Comparison of ENCODE assay signal across 24 mouse cellular contexts in the genomic region with DNA sequence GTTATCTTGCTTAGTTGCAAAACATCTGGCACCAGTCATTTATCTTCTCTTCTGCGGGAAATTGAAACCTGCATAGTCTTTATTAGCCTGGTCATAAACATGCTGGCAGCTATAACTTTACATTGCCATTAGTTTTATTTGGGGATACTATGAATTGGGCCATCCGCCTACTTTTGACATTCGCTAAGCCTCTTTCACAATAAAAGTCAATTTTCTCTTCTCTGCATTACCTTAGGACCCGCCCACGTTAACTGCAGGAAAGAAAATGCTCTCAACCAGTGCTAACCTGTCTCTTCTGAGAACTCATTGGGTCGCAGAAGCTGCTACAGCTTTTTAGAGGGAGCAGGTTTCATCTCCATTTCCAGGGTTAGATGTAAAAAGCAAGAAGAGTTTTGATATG. TPM values are rescaled to one million over a fixed set of nuclear protein-coding genes. Genes with fewer than 3 reads are reported as not detected.
A peak's percentile ranks its signal among the peaks of the same experiment; 100 is the strongest.
DNase-seq lines count a peak whose midpoint lies in the region; ATAC-seq and TF ChIP-seq lines count a peak whose summit lies in the region.
"Had no signal": no experiment of that assay in that cellular context is flagged by ENCODE, and none has a peak within 500 bp of the region (broad histone marks: within the 10 kb centered on the region; RNA-seq: fewer than 3 reads in every experiment).

No protein-coding gene starts in this region.

- no peak for TF ChIP-seq POLR2A in liver, adult 2 months (IDR thresholded peaks at IDR 0.05; ENCODE audit: extremely low read depth, insufficient read depth, low read length)

- H3K27ac ChIP-seq in heart, embryonic 10.5 days = no peak overlapping the region
- no peak overlapping the region for H3K27ac ChIP-seq in liver, adult 2 months (replicated peaks; ENCODE audit: insufficient read depth, low read depth, low read length)
- no peak overlapping the region for H3K27ac ChIP-seq in liver, embryonic 11.5 days (ENCODE audit: low read depth, low read length)
- H3K27ac ChIP-seq in lung, postnatal 0 days (ENCODE audit: low read length) = no peak overlapping the region
- H3K27ac ChIP-seq: embryonic facial prominence, embryonic 13.5 days; embryonic facial prominence, embryonic 15.5 days; forebrain, embryonic 13.5 days; forebrain, embryonic 15.5 days had no signal

- no peak overlapping the region for H3K4me3 ChIP-seq in heart, embryonic 10.5 days
- no peak overlapping the region for H3K4me3 ChIP-seq in liver, adult 2 months (ENCODE audit: insufficient read depth, low read depth, low read length)
- H3K4me3 ChIP-seq in liver, embryonic 11.5 days (ENCODE audit: low read depth, low read length) = no peak overlapping the region
- H3K4me3 ChIP-seq in lung, postnatal 0 days (ENCODE audit: low read depth, low read length) = no peak overlapping the region
- H3K4me3 ChIP-seq: embryonic facial prominence, embryonic 13.5 days; embryonic facial prominence, embryonic 15.5 days; erythroblast, embryonic 14.5 days; forebrain, embryonic 13.5 days; forebrain, embryonic 15.5 days had no signal

- ATAC-seq in liver, embryonic 11.5 days (replicated peaks; ENCODE audit: low FRiP score) = no peak
- ATAC-seq in lung, postnatal 0 days = no peak
- ATAC-seq: forebrain, embryonic 13.5 days; forebrain, embryonic 15.5 days had no signal

- DNase-seq in heart, embryonic 10.5 days (ENCODE audit: low spot score) = peak; percentile 16
- no peak for DNase-seq in heart, postnatal 36 days
- DNase-seq in liver, adult 2 months (ENCODE audit: extremely low read depth, low read depth, low spot score) = peak; percentile 18
- no peak for DNase-seq in liver, embryonic 11.5 days (ENCODE audit: low spot score)
- DNase-seq in gonadal fat pad, adult 2 months (ENCODE audit: low read depth) = peak; percentile 83
- DNase-seq in lung, postnatal 0 days (ENCODE audit: low spot score) = no peak
- DNase-seq: adrenal gland, adult 2 months; adrenal gland, postnatal 10 days; adrenal gland, postnatal 25 days; cerebellum, adult 11 months; cerebellum, adult 18-20 months; cerebellum, adult 8-10 months; cerebellum, adult 9-11 months; cerebellum, postnatal 14 days; cerebellum, postnatal 36 days; embryo, embryonic 11 days had no signal

- H3K9ac ChIP-seq in liver, adult 2 months (ENCODE audit: low read depth, low read length) = no peak overlapping the region
- no peak overlapping the region for H3K9ac ChIP-seq in liver, embryonic 11.5 days (ENCODE audit: low read depth, low read length)
- H3K9ac ChIP-seq in lung, postnatal 0 days (replicated peaks; ENCODE audit: low read depth) = no peak overlapping the region
- H3K9ac ChIP-seq: embryonic facial prominence, embryonic 13.5 days; embryonic facial prominence, embryonic 15.5 days; forebrain, embryonic 13.5 days; forebrain, embryonic 15.5 days had no signal

- H3K4me1 ChIP-seq in heart, embryonic 10.5 days = no peaks in the 10 kb centered on the region
- H3K4me1 ChIP-seq in liver, adult 2 months (ENCODE audit: control insufficient read depth, insufficient read depth, low read length) = peaks cover 2% of the 10 kb centered on the region; the same call in 1 of the 2 replicates
- H3K4me1 ChIP-seq in liver, embryonic 11.5 days (replicated peaks; ENCODE audit: control insufficient read depth, insufficient read depth, low read length) = no peaks in the 10 kb centered on the region
- no peaks in the 10 kb centered on the region for H3K4me1 ChIP-seq in lung, postnatal 0 days (ENCODE audit: insufficient read depth, low read depth, low read length)
- H3K4me1 ChIP-seq: embryonic facial prominence, embryonic 13.5 days; embryonic facial prominence, embryonic 15.5 days; forebrain, embryonic 15.5 days had no signal

- H3K36me3 ChIP-seq in heart, embryonic 10.5 days = no peaks in the 10 kb centered on the region
- H3K36me3 ChIP-seq in liver, adult 2 months (ENCODE audit: control insufficient read depth, insufficient read depth, low read length) = no peaks in the 10 kb centered on the region
- no peaks in the 10 kb centered on the region for H3K36me3 ChIP-seq in liver, embryonic 11.5 days (ENCODE audit: control insufficient read depth, insufficient read depth, low read length)
- no peaks in the 10 kb centered on the region for H3K36me3 ChIP-seq in lung, postnatal 0 days (ENCODE audit: insufficient read depth, low read length)
- H3K36me3 ChIP-seq: embryonic facial prominence, embryonic 13.5 days; embryonic facial prominence, embryonic 15.5 days; forebrain, embryonic 15.5 days had no signal

- no peaks in the 10 kb centered on the region for H3K9me3 ChIP-seq in heart, embryonic 10.5 days
- no peaks in the 10 kb centered on the region for H3K9me3 ChIP-seq in liver, embryonic 11.5 days (ENCODE audit: control insufficient read depth, low read length)
- no peaks in the 10 kb centered on the region for H3K9me3 ChIP-seq in lung, postnatal 0 days (ENCODE audit: low read length)
- H3K9me3 ChIP-seq: embryonic facial prominence, embryonic 13.5 days; embryonic facial prominence, embryonic 15.5 days; forebrain, embryonic 13.5 days; forebrain, embryonic 15.5 days had no signal

- TF ChIP-seq EP300 in lung, postnatal 0 days (IDR thresholded peaks at IDR 0.05) = no peak

- H3K27me3 ChIP-seq in heart, embryonic 10.5 days (ENCODE audit: insufficient read depth, poor library complexity, severe bottlenecking) = no peaks in the 10 kb centered on the region
- no peaks in the 10 kb centered on the region for H3K27me3 ChIP-seq in liver, adult 2 months (ENCODE audit: control insufficient read depth, insufficient read depth, low read length)
- H3K27me3 ChIP-seq in liver, embryonic 11.5 days (replicated peaks; ENCODE audit: control insufficient read depth, insufficient read depth, low read length) = no peaks in the 10 kb centered on the region
- no peaks in the 10 kb centered on the region for H3K27me3 ChIP-seq in lung, postnatal 0 days (replicated peaks; ENCODE audit: insufficient read depth, low read length)
- H3K27me3 ChIP-seq: embryonic facial prominence, embryonic 13.5 days; embryonic facial prominence, embryonic 15.5 days; forebrain, embryonic 13.5 days; forebrain, embryonic 15.5 days had no signal

- H3K79me2 ChIP-seq in liver, adult 2 months (ENCODE audit: control insufficient read depth, insufficient read depth, low read length) = no peaks in the 10 kb centered on the region

- WGBS in heart, embryonic 10.5 days = 85% methylated on average over 6 of the region's 6 CpGs
- 40% methylated on average over 6 of the region's 6 CpGs for WGBS in liver, adult 2 months
- WGBS in liver, embryonic 11.5 days = 86% methylated on average over 6 of the region's 6 CpGs
- 86% methylated on average over 6 of the region's 6 CpGs for WGBS in lung, postnatal 0 days

- intact Hi-C loops in heart, postnatal 36 days (cut with DNase I) = no loop called here

- no peak overlapping the region for H3K4me2 ChIP-seq in liver, embryonic 11.5 days
- H3K4me2 ChIP-seq in lung, postnatal 0 days (replicated peaks; ENCODE audit: low read depth, low read length) = no peak overlapping the region
- H3K4me2 ChIP-seq: embryonic facial prominence, embryonic 13.5 days; embryonic facial prominence, embryonic 15.5 days; forebrain, embryonic 13.5 days; forebrain, embryonic 15.5 days had no signal

- no peak for TF ChIP-seq CTCF in liver, adult 2 months (IDR thresholded peaks at IDR 0.05; ENCODE audit: low read depth, low read length)
- TF ChIP-seq CTCF in lung, postnatal 0 days (IDR thresholded peaks at IDR 0.05) = no peak

RNA-seq across cellular contexts. Expression of gene Tmem156, which starts 23.8 kb away (rescaled TPM):
- polyA plus RNA-seq in heart, embryonic 10.5 days (2016; fragmentation: Nextera tagmentation; extraction: Ambion mirVana) = 0.12 and 0.13 TPM in 2 replicates
- total RNA-seq in heart, postnatal 36 days (2021) = under 1 TPM in 1 of 2 experiments, not detected in 1; 0.30 TPM
- 0.40 and 0.65 TPM in 2 replicates for total RNA-seq in liver, adult 2 months (2014; rRNA removed)
- polyA plus RNA-seq in liver, adult 2 months (2012; rRNA removed) = not detected in 2 replicates
- polyA plus RNA-seq in liver, embryonic 11.5 days (2014; fragmentation: Nextera tagmentation; extraction: Ambion mirVana) = 0.42 and 0.55 TPM in 2 replicates
- polyA plus RNA-seq in gonadal fat pad, adult 2 months (2012; rRNA removed) = 0.22 and 0.30 TPM in 2 replicates
- polyA plus RNA-seq in lung, postnatal 0 days (2015; fragmentation: Nextera tagmentation; extraction: Ambion mirVana) = 1.9 TPM in 2 replicates
- polyA plus RNA-seq: adrenal gland, adult 2 months; C2C12; embryonic facial prominence, embryonic 11.5 days; erythroblast, embryonic 14.5 days; forebrain, embryonic 11.5 days; forebrain, embryonic 13.5 days had no signal

RNA-seq across cellular contexts. Expression of gene Klhl5, which starts 39.2 kb away (rescaled TPM):
- polyA plus RNA-seq in heart, embryonic 10.5 days (2016; fragmentation: Nextera tagmentation; extraction: Ambion mirVana) = 12.9 and 13.0 TPM in 2 replicates
- 10 to 100 TPM; 14.3 to 15.1 TPM for total RNA-seq in heart, postnatal 36 days (2021)
- 18.5 and 23.8 TPM in 2 replicates for total RNA-seq in liver, adult 2 months (2014; rRNA removed)
- 13.8 and 15.3 TPM in 2 replicates for polyA plus RNA-seq in liver, adult 2 months (2012; rRNA removed)
- 10.0 and 10.7 TPM in 2 replicates for polyA plus RNA-seq in liver, embryonic 11.5 days (2014; fragmentation: Nextera tagmentation; extraction: Ambion mirVana)
- polyA plus RNA-seq in gonadal fat pad, adult 2 months (2012; rRNA removed) = 45.3 and 60.6 TPM in 2 replicates
- 69.3 and 72.0 TPM in 2 replicates for polyA plus RNA-seq in lung, postnatal 0 days (2015; fragmentation: Nextera tagmentation; extraction: Ambion mirVana)

Comparison
In these comparisons a context has a peak if more than half of its experiments do, and no peak if none do; other contexts are left out.
1. DNase-seq: peak in heart, embryonic 10.5 days (single experiment), liver, adult 2 months (single experiment) and gonadal fat pad, adult 2 months (single experiment); none in heart, postnatal 36 days (0 of 2), liver, embryonic 11.5 days (single experiment) and lung, postnatal 0 days (single experiment).